Mouse (Mus musculus) embryonic facial prominence, embryonic 13.5 days (tissue): Measurements from ENCODE around the gene Lrig1. TPM values are rescaled to one million over a fixed set of nuclear protein-coding genes. Genes with fewer than 3 reads are reported as not detected.

Experiments used
- ATAC-seq: fragments of 200-750 bp; cut with Nextera tagmentation; 2 replicates; pipeline ENCODE4 v1.8.0; 2017; ENCODE audit warnings: low read depth; ENCODE audit not compliant: insufficient number of reproducible peaks, insufficient read depth, low FRiP score, low TSS enrichment
- H3K27ac ChIP-seq: fragments of 300-500 bp; sonication (generic); 2 replicates; pipeline ENCODE4 v1.5.1; 2015; ENCODE audit warnings: moderate library complexity, mild to moderate bottlenecking, inconsistent platforms
- H3K27me3 ChIP-seq: fragments of 300-500 bp; sonication (generic); 2 replicates; pipeline ENCODE4 v1.6.1; 2015; ENCODE audit warnings: mild to moderate bottlenecking, inconsistent platforms
- H3K36me3 ChIP-seq: fragments of 300-500 bp; sonication (generic); 2 replicates; pipeline ENCODE4 v1.6.1; 2015; ENCODE audit warnings: mild to moderate bottlenecking, inconsistent platforms
- H3K4me1 ChIP-seq: fragments of 300-500 bp; sonication (generic); 2 replicates; pipeline ENCODE4 v1.6.1; 2015; ENCODE audit warnings: inconsistent platforms
- H3K4me2 ChIP-seq: fragments of 300-500 bp; sonication (generic); 2 replicates; pipeline ENCODE4 v1.6.1; 2015; ENCODE audit warnings: moderate library complexity, mild to moderate bottlenecking, inconsistent platforms
- H3K4me3 ChIP-seq: fragments of 300-500 bp; sonication (generic); 2 replicates; pipeline ENCODE4 v1.5.1; 2015; ENCODE audit warnings: mild to moderate bottlenecking, inconsistent platforms
- H3K9ac ChIP-seq: fragments of 300-500 bp; sonication (generic); 2 replicates; pipeline ENCODE4 v1.6.1; 2015; ENCODE audit warnings: mild to moderate bottlenecking, inconsistent platforms
- H3K9me3 ChIP-seq: fragments of 300-500 bp; sonication (generic); 2 replicates; pipeline ENCODE4 v1.6.1; 2016; ENCODE audit warnings: inconsistent platforms
- WGBS: fragments of 180-500 bp; shearing (Covaris S2); methylation state at CpG from one replicate; pipeline ENCODE4 v1.1.7; 2015; ENCODE audit warnings: mixed read lengths; 5-methylcytosine and 5-hydroxymethylcytosine counted together
- polyA plus RNA-seq: library from polyadenylated mRNA; unstranded; fragments of >200 nt; fragmentation: Nextera tagmentation; extraction: Ambion mirVana; gene quantifications from 2 replicates; pipeline ENCODE4 v1.2.1, GENCODE M21; 2015

Lrig1 gene
- polyA plus RNA-seq, 1 experiment from 2014 or later = 17.4 TPM

GRCm38 (mm10) chr6:94683701-94684100, 16.3 kb downstream of the Lrig1 start:
- Histone ChIP-seq H3K4me2 (peak overlapping the region; percentile 16; the same call in 1 of the 2 replicates), H3K27ac (no peak overlapping the region; the same call in 1 of the 2 replicates)

GRCm38 (mm10) chr6:94682270-94682618, 17.7 kb downstream of the Lrig1 start:
- Histone ChIP-seq H3K27me3 (peaks cover 39% of the 10 kb centered on the region), H3K4me1 (peaks cover 78% of the 10 kb centered on the region), H3K27ac (peak overlapping the region; percentile 34; the same call in 1 of the 2 replicates), H3K9ac (no peak overlapping the region), H3K4me2 (peak overlapping the region; percentile 37), H3K9me3 (no peaks in the 10 kb centered on the region), H3K36me3 (no peaks in the 10 kb centered on the region), H3K4me3 (no peak overlapping the region)
- WGBS = 50% methylated on average over 6 of the region's 6 CpGs
- ATAC-seq = no peak

More at GRCm38 (mm10) chr6:94683701-94684100, 16.3 kb downstream of the Lrig1 start:
- WGBS = 42% methylated on average over 3 of the region's 3 CpGs
- Histone ChIP-seq H3K36me3 (no peaks in the 10 kb centered on the region), H3K9ac (0 out of 2 replicates have a peak overlapping the region, but pooled peaks have one; percentile 7), H3K4me1 (peaks cover 73% of the 10 kb centered on the region), H3K9me3 (no peaks in the 10 kb centered on the region), H3K4me3 (no peak overlapping the region), H3K27me3 (peaks cover 26% of the 10 kb centered on the region)
- no peak for ATAC-seq

- H3K4me1 ChIP-seq = peaks cover 77% of the 10 kb centered on the region
- peaks cover 44% of the 10 kb centered on the region for H3K27me3 ChIP-seq
- WGBS = 31% methylated on average over 15 of the region's 15 CpGs
- H3K4me3 ChIP-seq = no peak overlapping the region
- peak overlapping the region; percentile 34; the same call in 1 of the 2 replicates for H3K27ac ChIP-seq
- no peaks in the 10 kb centered on the region for H3K9me3 ChIP-seq
- no peak for ATAC-seq
- H3K4me2 ChIP-seq = peak overlapping the region; percentile 37
- H3K9ac ChIP-seq = no peak overlapping the region
- H3K36me3 ChIP-seq = no peaks in the 10 kb centered on the region
Measured at GRCm38 (mm10) chr6:94681446-94682269, 18.3 kb downstream of the Lrig1 start.

GRCm38 (mm10) chr6:94680760-94681445, 19.1 kb downstream of the Lrig1 start:
- Histone ChIP-seq H3K4me2 (peak overlapping the region; percentile 37), H3K9me3 (no peaks in the 10 kb centered on the region), H3K4me1 (peaks cover 75% of the 10 kb centered on the region), H3K27ac (no peak overlapping the region), H3K27me3 (peaks cover 52% of the 10 kb centered on the region), H3K9ac (no peak overlapping the region), H3K36me3 (no peaks in the 10 kb centered on the region), H3K4me3 (no peak overlapping the region)
- WGBS = 60% methylated on average over 5 of the region's 5 CpGs
- no peak for ATAC-seq

GRCm38 (mm10) chr6:94679249-94679648, 20.7 kb downstream of the Lrig1 start:
- Histone ChIP-seq H3K27me3 (peaks cover 59% of the 10 kb centered on the region), H3K4me2 (no peak overlapping the region), H3K4me1 (peaks cover 66% of the 10 kb centered on the region), H3K9me3 (no peaks in the 10 kb centered on the region), H3K27ac (no peak overlapping the region), H3K36me3 (no peaks in the 10 kb centered on the region), H3K4me3 (no peak overlapping the region), H3K9ac (no peak overlapping the region)
- no peak for ATAC-seq
- WGBS = 86% methylated on average over 1 of the region's 1 CpGs

- 39% methylated on average over 6 of the region's 6 CpGs for WGBS
Measured at GRCm38 (mm10) chr6:94678377-94679164, 21.4 kb downstream of the Lrig1 start.

GRCm38 (mm10) chr6:94677448-94677847, 22.5 kb downstream of the Lrig1 start:
- no peak overlapping the region for H3K4me3 ChIP-seq
- no peak overlapping the region for H3K27ac ChIP-seq
- 0 out of 2 replicates have a peak overlapping the region, but pooled peaks have one; percentile 11 for H3K9ac ChIP-seq
- ATAC-seq = no peak
- WGBS = 47% methylated on average over 3 of the region's 3 CpGs
- H3K9me3 ChIP-seq = no peaks in the 10 kb centered on the region
- H3K36me3 ChIP-seq = no peaks in the 10 kb centered on the region
- H3K27me3 ChIP-seq = peaks cover 63% of the 10 kb centered on the region
- H3K4me2 ChIP-seq = no peak overlapping the region
- H3K4me1 ChIP-seq = peaks cover 63% of the 10 kb centered on the region

More at GRCm38 (mm10) chr6:94678377-94679164, 21.4 kb downstream of the Lrig1 start:
- Histone ChIP-seq H3K9ac (no peak overlapping the region), H3K27me3 (peaks cover 59% of the 10 kb centered on the region), H3K4me3 (no peak overlapping the region), H3K36me3 (no peaks in the 10 kb centered on the region), H3K9me3 (no peaks in the 10 kb centered on the region), H3K4me1 (peaks cover 66% of the 10 kb centered on the region), H3K27ac (no peak overlapping the region), H3K4me2 (no peak overlapping the region)
- no peak for ATAC-seq

GRCm38 (mm10) chr6:94676840-94677239, 23.1 kb downstream of the Lrig1 start:
- Histone ChIP-seq H3K27ac (peak overlapping the region; percentile 30; the same call in 1 of the 2 replicates), H3K4me2 (no peak overlapping the region), H3K27me3 (peaks cover 63% of the 10 kb centered on the region), H3K4me1 (peaks cover 57% of the 10 kb centered on the region), H3K36me3 (no peaks in the 10 kb centered on the region), H3K9ac (no peak overlapping the region), H3K4me3 (no peak overlapping the region), H3K9me3 (no peaks in the 10 kb centered on the region)
- 72% methylated on average over 3 of the region's 3 CpGs for WGBS
- ATAC-seq = no peak

GRCm38 (mm10) chr6:94676300-94676699, 23.7 kb downstream of the Lrig1 start:
- ATAC-seq = no peak
- Histone ChIP-seq H3K9me3 (no peaks in the 10 kb centered on the region), H3K27ac (0 out of 2 replicates have a peak overlapping the region, but pooled peaks have one; percentile 30), H3K9ac (no peak overlapping the region), H3K36me3 (no peaks in the 10 kb centered on the region), H3K27me3 (peaks cover 63% of the 10 kb centered on the region), H3K4me3 (no peak overlapping the region), H3K4me1 (peaks cover 52% of the 10 kb centered on the region), H3K4me2 (no peak overlapping the region)
- WGBS = 66% methylated on average over 7 of the region's 7 CpGs

GRCm38 (mm10) chr6:94672426-94672825, 27.5 kb downstream of the Lrig1 start:
- H3K36me3 ChIP-seq = no peaks in the 10 kb centered on the region
- ATAC-seq = no peak
- peaks cover 46% of the 10 kb centered on the region for H3K4me1 ChIP-seq
- no peak overlapping the region for H3K27ac ChIP-seq
- H3K9me3 ChIP-seq = no peaks in the 10 kb centered on the region
- H3K4me2 ChIP-seq = no peak overlapping the region
- no peak overlapping the region for H3K4me3 ChIP-seq
- H3K27me3 ChIP-seq = peaks cover 44% of the 10 kb centered on the region
- no peak overlapping the region for H3K9ac ChIP-seq
- 82% methylated on average over 2 of the region's 2 CpGs for WGBS

GRCm38 (mm10) chr6:94669370-94669769, 30.6 kb downstream of the Lrig1 start:
- H3K9me3 ChIP-seq = no peaks in the 10 kb centered on the region
- H3K4me1 ChIP-seq = peaks cover 49% of the 10 kb centered on the region
- H3K4me3 ChIP-seq = no peak overlapping the region
- H3K27me3 ChIP-seq = peaks cover 18% of the 10 kb centered on the region
- no peak overlapping the region for H3K27ac ChIP-seq
- WGBS = 60% methylated on average over 6 of the region's 6 CpGs
- no peaks in the 10 kb centered on the region for H3K36me3 ChIP-seq
- H3K9ac ChIP-seq = no peak overlapping the region
- H3K4me2 ChIP-seq = no peak overlapping the region
- no peak for ATAC-seq
